Mouse (Mus musculus): ENCODE data around the gene Cpt1c. TPM values are rescaled to one million over a fixed set of nuclear protein-coding genes. Genes with fewer than 3 reads are reported as not detected.
"Not testable (repeated sequence)": the region's sequence is repeated elsewhere in the genome, so short reads cannot be mapped to it uniquely, and the experiment has no call there.

Gene Cpt1c
- 13.2 and 13.7 TPM in 2 replicates for polyA plus RNA-seq (2015; fragmentation: Nextera tagmentation; extraction: Ambion mirVana)

DNA sequence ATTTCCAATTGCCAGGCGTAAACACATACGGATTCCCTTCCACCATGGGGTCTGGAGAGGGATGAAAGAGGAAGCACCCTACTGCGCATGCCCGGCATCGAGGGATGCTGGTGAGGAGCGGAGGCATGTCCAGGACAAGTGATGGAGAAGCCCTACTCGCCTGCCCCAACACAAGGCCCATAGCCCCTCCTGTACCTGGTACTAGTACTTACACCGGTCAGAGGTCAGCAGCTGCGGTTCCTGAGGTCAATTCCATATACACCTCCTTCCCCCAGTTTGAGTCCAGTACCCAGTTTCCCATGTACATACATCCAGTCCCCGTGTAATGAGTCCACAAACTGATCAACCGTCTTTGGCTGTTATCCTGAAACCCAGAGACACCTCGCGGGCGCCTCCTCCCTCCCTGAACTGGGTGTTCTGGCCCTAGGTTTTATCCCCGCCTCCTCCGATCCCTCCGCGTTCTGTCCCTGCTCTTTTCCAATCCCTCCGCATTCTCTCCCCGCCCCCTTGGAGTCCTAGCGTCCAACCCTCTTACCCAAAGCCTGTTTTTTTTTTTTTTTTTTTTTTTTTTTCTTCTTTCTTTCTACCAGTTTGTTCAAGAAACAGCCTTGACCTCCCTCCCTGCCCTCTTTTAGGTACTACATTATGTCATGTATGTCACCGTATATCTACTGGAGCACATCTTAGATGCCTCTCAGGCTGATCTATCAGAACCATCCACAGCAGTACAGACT is at the start of gene Cpt1c:
Cpt1c (minus strand) TSS at position 469 of the 734 bp plus-strand sequence.
- ATAC-seq (replicated peaks; ENCODE audit: low FRiP score, low read depth) (peak; percentile 23; the same call in 1 of the 2 replicates), DNase-seq (ENCODE audit: low spot score) (peak; percentile 95)
- H3K4me2 ChIP-seq (ENCODE audit: low read length): peak within 1 kb of the TSS; percentile 70
- H3K27me3 ChIP-seq (ENCODE audit: insufficient read depth, low read length): no peaks in the 10 kb centered on the region
- peak within 1 kb of the TSS; percentile 48 for H3K4me3 ChIP-seq (replicated peaks; ENCODE audit: low read depth, low read length)
- 3% methylated on average over 22 of the region's 22 CpGs for WGBS
- peak within 1 kb of the TSS; percentile 54 for H3K9ac ChIP-seq (ENCODE audit: low read depth, low read length)
- no peaks in the 10 kb centered on the region for H3K9me3 ChIP-seq (replicated peaks; ENCODE audit: low read length)
- peak within 1 kb of the TSS; percentile 47; the same call in 1 of the 2 replicates for H3K27ac ChIP-seq
- H3K4me1 ChIP-seq (replicated peaks; ENCODE audit: insufficient read depth, low read length): peaks cover 10% of the 10 kb centered on the region
- peaks cover 34% of the 10 kb centered on the region; the same call in 1 of the 2 replicates for H3K36me3 ChIP-seq (ENCODE audit: insufficient read depth, low read length)
- peak; percentile 21; the same call in 1 of the 2 replicates for TF ChIP-seq CTCF (IDR thresholded peaks at IDR 0.05; ENCODE audit: low read depth)

DNA sequence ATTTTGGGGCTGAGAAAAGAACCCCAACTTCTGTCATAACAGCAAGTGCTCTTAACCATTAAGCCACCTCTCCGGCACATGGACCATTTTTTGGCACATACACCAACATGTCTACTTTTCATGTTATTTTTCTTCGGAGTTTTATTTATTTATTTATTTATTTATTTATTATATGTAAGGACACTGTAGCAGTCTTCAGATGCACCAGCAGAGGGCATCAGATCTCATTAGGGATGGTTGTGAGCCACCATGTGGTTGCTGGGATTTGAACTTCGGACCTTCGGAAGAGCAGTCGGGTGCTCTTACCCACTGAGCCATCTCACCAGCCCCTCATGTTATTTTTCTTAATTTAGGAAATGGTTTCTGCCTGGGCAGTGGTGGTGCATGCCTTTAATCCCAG is 49.1 kb upstream of the Cpt1c start:
- H3K27ac ChIP-seq; H3K9me3 ChIP-seq (replicated peaks; ENCODE audit: low read length); H3K4me1 ChIP-seq (replicated peaks; ENCODE audit: insufficient read depth, low read length); H3K27me3 ChIP-seq (ENCODE audit: insufficient read depth, low read length); H3K9ac ChIP-seq (ENCODE audit: low read depth, low read length); H3K4me3 ChIP-seq (replicated peaks; ENCODE audit: low read depth, low read length); ATAC-seq (replicated peaks; ENCODE audit: low FRiP score, low read depth); H3K4me2 ChIP-seq (ENCODE audit: low read length): not testable (repeated sequence)
- TF ChIP-seq CTCF (IDR thresholded peaks at IDR 0.05; ENCODE audit: low read depth): peak; percentile 64
- WGBS: 84% methylated on average over 5 of the region's 5 CpGs
- peak; percentile 70 for DNase-seq (ENCODE audit: low spot score)
- peaks cover 18% of the 10 kb centered on the region for H3K36me3 ChIP-seq (ENCODE audit: insufficient read depth, low read length)

DNA sequence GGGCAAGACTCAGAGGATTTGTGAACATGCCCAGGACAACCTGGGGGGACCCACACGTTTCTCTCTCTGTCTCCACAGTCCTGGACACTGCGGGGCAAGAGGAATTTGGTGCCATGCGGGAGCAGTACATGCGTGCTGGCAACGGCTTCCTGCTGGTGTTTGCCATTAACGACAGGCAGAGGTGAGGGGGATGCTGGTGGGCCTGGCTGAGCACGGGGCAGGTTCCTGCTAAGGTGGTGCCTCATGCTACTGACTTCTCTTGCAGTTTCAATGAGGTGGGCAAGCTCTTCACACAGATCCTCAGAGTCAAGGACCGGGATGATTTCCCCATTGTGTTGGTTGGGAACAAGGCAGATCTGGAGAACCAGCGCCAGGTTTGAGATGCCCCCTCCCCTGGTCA is 45.6 kb upstream of the Cpt1c start:
- Histone ChIP-seq H3K4me2 (ENCODE audit: low read length) (no peak overlapping the region), H3K4me3 (replicated peaks; ENCODE audit: low read depth, low read length) (no peak overlapping the region), H3K36me3 (ENCODE audit: insufficient read depth, low read length) (no peaks in the 10 kb centered on the region), H3K9me3 (replicated peaks; ENCODE audit: low read length) (no peaks in the 10 kb centered on the region), H3K9ac (ENCODE audit: low read depth, low read length) (no peak overlapping the region), H3K4me1 (replicated peaks; ENCODE audit: insufficient read depth, low read length) (peaks cover 5% of the 10 kb centered on the region; the same call in 1 of the 2 replicates), H3K27me3 (ENCODE audit: insufficient read depth, low read length) (no peaks in the 10 kb centered on the region), H3K27ac (no peak overlapping the region)
- 81% methylated on average over 9 of the region's 9 CpGs for WGBS
- TF ChIP-seq CTCF (IDR thresholded peaks at IDR 0.05; ENCODE audit: low read depth): no peak
- DNase-seq (ENCODE audit: low spot score) (no peak), ATAC-seq (replicated peaks; ENCODE audit: low FRiP score, low read depth) (no peak)

DNA sequence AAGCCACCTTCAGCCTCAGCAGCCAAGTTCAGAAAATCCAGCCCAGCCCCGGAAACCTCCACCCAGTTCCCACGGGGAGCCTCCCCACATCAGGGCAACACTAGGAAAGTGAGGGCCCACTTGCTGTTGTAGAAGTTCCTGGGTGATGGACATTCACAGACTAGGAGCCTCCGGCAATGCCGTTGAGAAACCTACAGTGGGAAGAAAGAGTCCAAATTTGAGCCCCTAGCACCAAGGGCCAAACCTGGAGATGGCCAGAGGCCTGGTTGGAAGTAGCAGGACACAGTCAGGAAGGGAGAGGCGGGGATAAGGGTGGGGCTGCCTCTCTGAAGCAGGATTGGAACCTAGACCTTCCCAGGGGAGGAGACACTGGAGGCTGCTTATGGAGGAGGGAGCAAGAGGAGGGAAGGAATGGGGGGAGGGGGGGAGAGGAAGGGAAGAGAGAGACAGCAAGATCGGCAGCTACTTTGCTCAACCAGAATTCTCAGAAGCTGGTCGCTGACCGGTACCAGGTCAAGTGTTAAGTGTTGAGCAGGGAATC is 44.5 kb upstream of the Cpt1c start:
- peak overlapping the region; percentile 96 for H3K27ac ChIP-seq
- H3K9me3 ChIP-seq (replicated peaks; ENCODE audit: low read length): no peaks in the 10 kb centered on the region
- TF ChIP-seq CTCF (IDR thresholded peaks at IDR 0.05; ENCODE audit: low read depth): no peak
- 23% methylated on average over 8 of the region's 8 CpGs for WGBS
- H3K27me3 ChIP-seq (ENCODE audit: insufficient read depth, low read length): no peaks in the 10 kb centered on the region
- peak overlapping the region; percentile 98 for H3K4me3 ChIP-seq (replicated peaks; ENCODE audit: low read depth, low read length)
- no peaks in the 10 kb centered on the region for H3K36me3 ChIP-seq (ENCODE audit: insufficient read depth, low read length)
- DNase-seq (ENCODE audit: low spot score): peak; percentile 80
- no peak for ATAC-seq (replicated peaks; ENCODE audit: low FRiP score, low read depth)
- H3K4me1 ChIP-seq (replicated peaks; ENCODE audit: insufficient read depth, low read length): peaks cover 11% of the 10 kb centered on the region; the same call in 1 of the 2 replicates
- H3K9ac ChIP-seq (ENCODE audit: low read depth, low read length): peak overlapping the region; percentile 14
- H3K4me2 ChIP-seq (ENCODE audit: low read length): peak overlapping the region; percentile 76

DNA sequence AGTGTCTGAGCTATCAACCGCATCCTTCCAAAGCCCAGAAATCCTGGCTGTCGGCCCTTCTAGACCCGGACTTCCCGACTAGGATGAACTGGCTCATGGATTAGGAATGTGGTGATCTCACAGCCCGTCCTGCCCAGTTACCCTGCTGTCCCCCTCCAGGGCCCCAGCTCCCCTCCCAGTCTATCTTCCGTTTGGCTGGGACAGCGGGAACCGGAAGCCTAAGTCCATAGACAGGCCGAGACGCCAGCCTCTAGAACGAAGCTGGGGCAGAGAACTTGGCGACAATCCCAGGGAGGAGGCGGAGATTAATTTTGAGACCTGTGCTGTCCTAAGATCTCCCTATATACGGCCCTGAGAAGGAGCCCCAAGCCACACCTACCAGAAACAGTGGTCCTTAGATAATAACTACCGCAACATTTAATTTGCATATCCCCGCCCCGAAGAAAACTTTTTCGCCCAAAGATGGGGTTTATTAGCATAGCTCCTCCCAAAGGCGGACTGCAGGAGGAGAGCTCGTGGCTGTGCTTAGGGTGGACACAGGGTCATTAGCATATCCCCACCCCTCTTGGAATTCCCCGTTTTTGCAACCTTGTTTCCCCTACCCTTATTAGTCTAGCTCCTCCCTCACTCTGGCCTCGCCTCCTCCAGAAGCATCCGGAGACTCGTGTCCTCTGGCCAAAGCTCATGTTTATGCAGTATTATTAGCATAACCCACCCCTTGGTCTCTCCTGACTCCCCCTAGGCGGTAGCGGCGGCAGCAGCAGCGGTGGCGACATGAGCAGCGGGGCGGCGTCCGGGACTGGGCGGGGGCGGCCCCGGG is 42.8 kb upstream of the Cpt1c start, which contains the start of gene Rras:
Rras (plus strand) TSS at position 720 of the 820 bp plus-strand sequence.
- Histone ChIP-seq H3K9ac (ENCODE audit: low read depth, low read length) (peak within 1 kb of the TSS; percentile 81), H3K27me3 (ENCODE audit: insufficient read depth, low read length) (no peaks in the 10 kb centered on the region), H3K36me3 (ENCODE audit: insufficient read depth, low read length) (0 out of 2 replicates have a peak, but pooled peaks cover 9% of the 10 kb centered on the region), H3K4me1 (replicated peaks; ENCODE audit: insufficient read depth, low read length) (peaks cover 11% of the 10 kb centered on the region; the same call in 1 of the 2 replicates), H3K9me3 (replicated peaks; ENCODE audit: low read length) (no peaks in the 10 kb centered on the region), H3K4me3 (replicated peaks; ENCODE audit: low read depth, low read length) (peak within 1 kb of the TSS; percentile 98), H3K27ac (peak within 1 kb of the TSS; percentile 96), H3K4me2 (ENCODE audit: low read length) (peak within 1 kb of the TSS; percentile 76)
- ATAC-seq (replicated peaks; ENCODE audit: low FRiP score, low read depth) (peak; percentile 90), DNase-seq (ENCODE audit: low spot score) (peak; percentile 100)
- peak; percentile 45 for TF ChIP-seq CTCF (IDR thresholded peaks at IDR 0.05; ENCODE audit: low read depth)
- under 1% methylated on average over 36 of the region's 36 CpGs for WGBS

DNA sequence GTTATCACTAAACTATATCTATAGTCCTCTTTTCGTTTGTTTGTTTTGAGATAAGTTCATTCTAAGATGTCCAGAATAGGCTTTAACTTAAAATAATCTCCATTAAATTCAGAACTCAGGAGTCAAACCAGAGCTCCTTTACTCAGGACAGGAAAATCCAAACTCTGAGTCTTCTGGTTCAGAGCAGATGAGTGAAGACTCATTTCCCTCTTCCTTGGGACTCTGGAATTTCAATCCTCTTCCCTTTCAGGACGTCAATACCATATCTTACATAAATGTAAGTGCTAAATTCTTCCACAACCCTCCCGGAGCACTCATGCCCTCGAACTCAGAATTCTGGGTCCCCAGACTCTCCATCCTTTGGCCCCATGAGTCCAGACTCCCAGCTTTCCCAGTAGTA is 42.1 kb upstream of the Cpt1c start:
- no peak for DNase-seq (ENCODE audit: low spot score)
- TF ChIP-seq CTCF (IDR thresholded peaks at IDR 0.05; ENCODE audit: low read depth): no peak

More for the DNA sequence above, 42.1 kb upstream of the Cpt1c start:
- Histone ChIP-seq H3K36me3 (ENCODE audit: insufficient read depth, low read length) (peaks cover 16% of the 10 kb centered on the region), H3K9ac (ENCODE audit: low read depth, low read length) (peak overlapping the region; percentile 58), H3K4me1 (replicated peaks; ENCODE audit: insufficient read depth, low read length) (peaks cover 11% of the 10 kb centered on the region; the same call in 1 of the 2 replicates), H3K4me3 (replicated peaks; ENCODE audit: low read depth, low read length) (peak overlapping the region; percentile 98), H3K4me2 (ENCODE audit: low read length) (peak overlapping the region; percentile 76), H3K27ac (peak overlapping the region; percentile 96), H3K9me3 (replicated peaks; ENCODE audit: low read length) (no peaks in the 10 kb centered on the region), H3K27me3 (ENCODE audit: insufficient read depth, low read length) (no peaks in the 10 kb centered on the region)
- 2% methylated on average over 4 of the region's 4 CpGs for WGBS
- no peak for ATAC-seq (replicated peaks; ENCODE audit: low FRiP score, low read depth)
